Mouse (Mus musculus) midbrain, embryonic 14.5 days (tissue): ENCODE data around the gene Raly. TPM values are rescaled to one million over a fixed set of nuclear protein-coding genes. Genes with fewer than 3 reads are reported as not detected.

Experiments used
- ATAC-seq: fragments of 200-750 bp; cut with Nextera tagmentation; 2 replicates; pipeline ENCODE4 v1.8.0; 2017; ENCODE audit warnings: moderate number of reproducible peaks, moderate library complexity; ENCODE audit not compliant: low FRiP score, low TSS enrichment
- DNase-seq: peaks from one replicate; pipeline ENCODE4 v3.0.0-alpha.2; 2015
- H3K27ac ChIP-seq: fragments of 300-500 bp; sonication (generic); replicated peaks from 2 replicates; pipeline ENCODE4 v1.5.1; 2014; ENCODE audit warnings: mild to moderate bottlenecking, low read depth, low read length, moderate library complexity
- H3K27me3 ChIP-seq: fragments of 300-500 bp; sonication (generic); 2 replicates; pipeline ENCODE4 v1.6.1; 2014; ENCODE audit warnings: low read length, control low read depth, mixed read lengths; ENCODE audit not compliant: control insufficient read depth, insufficient read depth
- H3K36me3 ChIP-seq: fragments of 300-500 bp; sonication (generic); 2 replicates; pipeline ENCODE4 v1.6.1; 2014; ENCODE audit warnings: low read length, control low read depth; ENCODE audit not compliant: control insufficient read depth, insufficient read depth
- H3K4me1 ChIP-seq: fragments of 300-500 bp; sonication (generic); 2 replicates; pipeline ENCODE4 v1.6.1; 2014; ENCODE audit warnings: mild to moderate bottlenecking, antibody characterized with exemption, low read length, control low read depth; ENCODE audit not compliant: control insufficient read depth, insufficient read depth
- H3K4me2 ChIP-seq: fragments of 300-500 bp; sonication (generic); 2 replicates; pipeline ENCODE4 v1.6.1; 2014; ENCODE audit warnings: mild to moderate bottlenecking, low read length, moderate library complexity
- H3K4me3 ChIP-seq: fragments of 300-500 bp; sonication (generic); replicated peaks from 2 replicates; pipeline ENCODE4 v1.5.1; 2014; ENCODE audit warnings: low read depth, low read length
- H3K9ac ChIP-seq: fragments of 300-500 bp; sonication (generic); replicated peaks from 2 replicates; pipeline ENCODE4 v1.6.1; 2014; ENCODE audit warnings: mild to moderate bottlenecking, low read length, moderate library complexity
- H3K9me3 ChIP-seq: fragments of 300-500 bp; sonication (generic); 2 replicates; pipeline ENCODE4 v1.6.1; 2016; ENCODE audit warnings: low read length, control low read depth, mixed read lengths; ENCODE audit not compliant: control insufficient read depth
- WGBS: fragments of 180-500 bp; shearing (Covaris S2); extraction: QIAGEN DNeasy Blood & Tissue Kit; methylation state at CpG from one replicate; pipeline ENCODE4 v1.1.7; 2014; 5-methylcytosine and 5-hydroxymethylcytosine counted together
- polyA plus RNA-seq: library from polyadenylated mRNA; unstranded; fragments of >200 nt; fragmentation: Nextera tagmentation; extraction: Ambion mirVana; gene quantifications from 2 replicates; pipeline ENCODE4 v1.2.1, GENCODE M21; 2014

The Raly gene
- polyA plus RNA-seq, 1 experiment from 2014 or later, result 58.3 TPM

DNA sequence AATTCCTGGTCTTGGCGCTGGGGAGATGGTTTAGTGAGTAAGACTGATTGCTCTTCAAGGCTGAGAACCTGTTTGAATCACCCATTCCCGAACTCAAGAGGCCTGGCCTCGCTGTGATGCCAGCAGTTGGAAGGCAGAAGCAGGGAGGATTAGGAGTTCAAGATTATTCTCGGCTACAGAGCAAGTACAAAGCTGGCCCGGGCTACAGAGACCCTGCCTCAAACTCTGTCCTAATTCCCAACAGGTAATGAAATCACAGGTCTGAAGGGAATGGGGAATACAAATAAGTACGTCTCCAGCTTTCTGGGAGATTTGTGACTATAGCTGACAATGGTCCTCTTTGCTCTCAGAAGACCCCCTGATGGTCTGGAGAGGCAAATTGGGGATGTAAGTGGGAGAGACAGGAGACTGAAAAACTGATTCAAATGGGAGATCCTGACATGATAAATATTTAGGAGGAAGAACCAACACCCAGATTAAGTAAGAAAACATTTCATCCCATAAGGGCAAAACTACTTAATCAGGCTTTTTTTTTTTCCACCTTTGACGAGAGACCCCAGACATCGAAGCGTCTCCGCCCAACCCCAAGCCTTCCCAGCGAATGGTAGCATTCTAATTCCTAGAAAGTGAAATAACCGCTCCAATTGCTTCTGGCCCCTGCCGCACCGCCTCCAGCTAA lies 780 bp upstream of the Raly start:
- ATAC-seq, result no peak
- DNase-seq, result no peak
- WGBS, result 6% methylated on average over 14 of the region's 14 CpGs
- peak overlapping the region; percentile 98 for H3K4me3 ChIP-seq
- H3K9ac ChIP-seq, result peak overlapping the region; percentile 88; the same call in 1 of the 2 replicates
- no peaks in the 10 kb centered on the region for H3K27me3 ChIP-seq
- no peaks in the 10 kb centered on the region for H3K9me3 ChIP-seq
- no peaks in the 10 kb centered on the region for H3K36me3 ChIP-seq
- H3K4me2 ChIP-seq, result peak overlapping the region; percentile 69
- peaks cover 38% of the 10 kb centered on the region for H3K4me1 ChIP-seq
- H3K27ac ChIP-seq, result peak overlapping the region; percentile 99

DNA sequence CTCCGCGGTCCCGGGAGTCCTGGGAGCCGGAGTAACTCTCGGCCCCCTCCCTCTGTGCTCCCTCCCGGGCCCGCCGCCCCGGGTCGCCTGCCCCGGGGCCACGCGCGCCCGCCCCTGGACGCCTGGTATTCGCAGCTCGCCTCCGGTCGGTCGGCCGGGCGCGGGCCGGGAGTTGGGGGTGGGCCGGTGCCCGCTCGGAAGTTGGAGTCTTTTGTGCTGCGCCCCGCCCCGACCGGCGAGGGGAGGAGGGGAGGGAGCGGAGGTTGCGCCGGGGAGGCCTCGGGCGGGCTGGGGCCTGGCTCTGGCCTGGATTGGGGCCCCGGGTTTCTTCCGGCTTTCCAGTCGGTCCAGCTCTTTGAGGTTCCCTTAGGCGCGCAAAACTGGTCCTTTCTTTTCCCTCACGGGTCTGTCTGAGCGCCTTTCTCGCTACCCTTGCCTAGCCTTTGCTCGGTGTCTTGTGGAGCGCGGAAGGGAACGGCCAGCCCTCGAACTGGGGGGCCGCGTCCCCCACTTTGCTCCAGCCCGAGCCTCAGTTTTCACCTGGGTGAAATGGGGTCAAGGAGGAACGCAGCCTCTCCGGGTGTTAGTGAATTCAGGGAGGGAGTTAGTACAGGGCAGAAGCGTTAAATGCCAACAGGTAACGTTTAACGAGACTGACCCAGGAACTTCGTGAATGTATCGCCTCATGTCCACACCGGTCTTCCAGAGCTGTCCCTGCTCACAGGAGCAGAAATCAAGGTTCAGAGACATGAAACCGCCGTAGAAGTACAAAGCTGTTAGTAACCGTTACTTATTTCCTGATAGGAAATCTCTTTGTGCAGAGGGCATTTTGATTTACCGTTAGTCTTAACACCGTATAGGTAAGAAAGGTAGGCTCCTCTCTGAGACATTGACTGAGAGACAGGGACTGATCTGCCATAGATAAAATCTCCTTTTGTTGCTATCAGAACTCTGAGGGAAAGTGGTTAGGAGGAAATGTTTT lies 1.1 kb downstream of the Raly start:
- Histone ChIP-seq H3K9ac (peak overlapping the region; percentile 88), H3K4me1 (peaks cover 28% of the 10 kb centered on the region), H3K9me3 (no peaks in the 10 kb centered on the region), H3K4me2 (peak overlapping the region; percentile 69), H3K36me3 (no peaks in the 10 kb centered on the region), H3K27me3 (no peaks in the 10 kb centered on the region), H3K27ac (peak overlapping the region; percentile 99), H3K4me3 (peak overlapping the region; percentile 98)
- WGBS, result under 1% methylated on average over 64 of the region's 67 CpGs
- DNase-seq (peak; percentile 76), ATAC-seq (peak; percentile 10)

DNA sequence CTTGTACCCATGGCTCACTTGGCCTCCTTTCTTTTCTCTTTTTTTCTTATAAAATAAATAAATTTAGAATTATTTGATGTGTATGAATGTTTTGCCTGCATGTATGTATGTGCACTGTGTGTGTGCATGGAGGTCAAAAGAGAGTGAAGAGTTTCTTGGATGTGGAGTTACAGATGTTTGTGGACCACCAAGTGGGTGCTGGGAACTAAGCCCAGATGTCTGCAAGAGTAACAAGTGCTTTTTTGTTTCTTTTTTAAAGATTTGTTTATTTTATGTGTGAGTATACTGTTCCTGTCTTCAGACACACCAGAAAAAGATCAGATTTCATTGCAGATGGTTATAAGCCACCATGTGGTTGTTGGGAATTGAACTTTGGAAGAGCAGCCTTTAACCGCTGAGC lies 12.5 kb downstream of the Raly start:
- H3K9ac ChIP-seq, result no peak overlapping the region
- no peak for ATAC-seq

DNA sequence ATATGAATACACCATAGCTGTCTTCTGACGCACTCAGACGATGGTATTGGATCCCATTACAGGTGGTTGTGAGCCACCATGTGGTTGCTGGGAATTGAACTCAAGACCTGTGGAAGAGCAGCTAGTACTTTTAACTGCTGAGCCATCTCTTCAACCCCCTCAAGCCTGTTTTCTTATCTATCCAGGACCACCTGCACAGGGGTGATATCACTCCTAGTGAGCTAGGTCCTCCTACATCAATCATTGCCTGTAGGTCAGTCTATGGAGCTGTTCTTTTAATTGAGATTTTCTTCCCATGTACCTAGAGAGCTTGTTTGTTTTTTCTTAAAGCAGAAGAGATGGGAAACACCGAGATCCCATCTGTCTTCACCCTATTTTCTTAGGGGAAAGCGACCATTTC lies 12.9 kb downstream of the Raly start:
- Histone ChIP-seq H3K4me1 (no peaks in the 10 kb centered on the region), H3K27me3 (no peaks in the 10 kb centered on the region), H3K9me3 (no peaks in the 10 kb centered on the region), H3K4me2 (no peak overlapping the region), H3K9ac (no peak overlapping the region), H3K27ac (no peak overlapping the region), H3K36me3 (no peaks in the 10 kb centered on the region), H3K4me3 (no peak overlapping the region)
- ATAC-seq (no peak), DNase-seq (no peak)
- 79% methylated on average over 4 of the region's 4 CpGs for WGBS

More for the DNA sequence above, 12.5 kb downstream of the Raly start:
- no peaks in the 10 kb centered on the region for H3K9me3 ChIP-seq
- H3K4me3 ChIP-seq, result no peak overlapping the region
- 95% methylated on average over 1 of the region's 1 CpGs for WGBS
- no peak for DNase-seq
- H3K27ac ChIP-seq, result no peak overlapping the region
- H3K36me3 ChIP-seq, result no peaks in the 10 kb centered on the region
- no peaks in the 10 kb centered on the region for H3K27me3 ChIP-seq
- no peak overlapping the region for H3K4me2 ChIP-seq
- no peaks in the 10 kb centered on the region for H3K4me1 ChIP-seq

DNA sequence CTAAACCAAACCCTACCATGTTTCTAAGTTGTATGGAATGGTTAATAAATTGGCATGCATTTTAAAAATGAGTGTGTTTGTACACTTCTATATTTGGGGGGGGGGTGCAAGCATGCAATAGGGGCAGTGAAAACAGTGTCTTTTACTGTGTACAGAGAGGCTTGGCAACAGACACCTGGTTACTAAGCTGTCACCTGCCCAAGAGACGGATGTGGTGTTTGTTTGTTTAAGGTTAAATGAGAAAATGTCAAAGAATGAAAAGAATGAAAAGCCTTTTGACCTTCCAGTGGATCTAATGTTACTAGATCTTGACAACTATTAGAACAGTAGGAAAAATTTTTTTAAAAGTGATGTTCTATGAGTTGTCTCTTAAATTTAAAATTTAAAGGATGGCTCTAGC lies 16.8 kb downstream of the Raly start:
- WGBS, result 68% methylated on average over 1 of the region's 1 CpGs
- Histone ChIP-seq H3K9ac (no peak overlapping the region), H3K36me3 (no peaks in the 10 kb centered on the region), H3K9me3 (no peaks in the 10 kb centered on the region), H3K4me1 (no peaks in the 10 kb centered on the region), H3K4me2 (no peak overlapping the region), H3K4me3 (no peak overlapping the region), H3K27ac (no peak overlapping the region), H3K27me3 (no peaks in the 10 kb centered on the region)
- ATAC-seq, result no peak
- DNase-seq, result no peak

DNA sequence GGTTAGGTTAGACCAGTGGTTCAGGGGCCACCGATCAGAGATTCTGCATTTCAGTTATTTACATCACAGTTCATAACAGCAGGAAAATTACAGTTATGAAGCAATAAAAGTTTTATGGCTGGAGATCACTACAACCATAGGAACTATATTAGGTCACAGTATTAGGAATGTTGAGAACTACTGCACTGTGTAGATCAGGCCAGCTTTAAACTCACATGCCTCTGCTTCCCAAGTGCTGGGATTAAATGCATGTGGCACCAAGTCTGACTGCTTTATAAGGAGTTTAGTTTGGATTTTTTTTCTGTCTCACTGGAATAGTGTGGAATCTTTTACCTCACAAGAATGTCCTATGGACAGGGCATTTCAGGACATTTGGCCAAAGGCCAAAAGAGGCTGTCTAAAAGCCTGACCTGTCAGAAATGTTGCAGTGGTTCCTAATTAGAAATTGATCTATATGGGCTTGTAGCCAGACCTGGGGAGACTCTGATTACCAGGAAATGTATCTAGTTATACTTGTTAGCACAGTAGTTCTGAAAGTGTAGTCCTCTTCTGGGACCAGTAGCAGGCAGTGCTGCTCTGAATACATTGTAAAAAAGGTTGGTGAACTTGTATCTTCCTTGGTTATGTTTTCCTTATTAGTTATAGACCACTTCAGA lies 18.3 kb downstream of the Raly start:
- Histone ChIP-seq H3K4me2 (no peak overlapping the region), H3K36me3 (no peaks in the 10 kb centered on the region), H3K4me3 (no peak overlapping the region), H3K27ac (no peak overlapping the region), H3K4me1 (no peaks in the 10 kb centered on the region), H3K9ac (no peak overlapping the region), H3K9me3 (no peaks in the 10 kb centered on the region), H3K27me3 (no peaks in the 10 kb centered on the region)
- DNase-seq (no peak), ATAC-seq (no peak)
- WGBS, result 100% methylated on average over 1 of the region's 1 CpGs

DNA sequence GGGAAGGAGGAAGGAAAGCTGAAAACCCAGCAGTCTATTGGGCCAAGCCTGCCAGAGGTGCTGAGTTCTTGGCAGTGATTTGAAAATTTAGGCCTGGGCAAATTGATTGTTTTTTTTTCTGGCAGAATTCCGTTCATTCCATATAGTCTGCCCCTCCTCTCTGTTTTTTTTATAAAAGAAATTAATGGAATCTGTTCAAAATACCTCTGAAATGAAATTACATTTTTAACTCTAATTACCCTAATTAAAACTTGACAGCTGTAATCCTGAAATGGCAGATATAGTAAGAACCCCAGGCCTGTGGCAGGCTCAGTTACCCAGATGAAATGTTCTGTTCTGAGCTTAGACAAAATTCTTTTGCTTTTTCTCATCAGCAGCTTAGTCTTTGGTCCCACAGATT lies 19.9 kb downstream of the Raly start:
- Histone ChIP-seq H3K4me1 (no peaks in the 10 kb centered on the region), H3K4me3 (no peak overlapping the region), H3K36me3 (no peaks in the 10 kb centered on the region), H3K9ac (no peak overlapping the region), H3K4me2 (no peak overlapping the region), H3K27me3 (no peaks in the 10 kb centered on the region), H3K27ac (no peak overlapping the region), H3K9me3 (no peaks in the 10 kb centered on the region)
- no peak for DNase-seq
- WGBS, result 81% methylated on average over 1 of the region's 1 CpGs
- no peak for ATAC-seq

DNA sequence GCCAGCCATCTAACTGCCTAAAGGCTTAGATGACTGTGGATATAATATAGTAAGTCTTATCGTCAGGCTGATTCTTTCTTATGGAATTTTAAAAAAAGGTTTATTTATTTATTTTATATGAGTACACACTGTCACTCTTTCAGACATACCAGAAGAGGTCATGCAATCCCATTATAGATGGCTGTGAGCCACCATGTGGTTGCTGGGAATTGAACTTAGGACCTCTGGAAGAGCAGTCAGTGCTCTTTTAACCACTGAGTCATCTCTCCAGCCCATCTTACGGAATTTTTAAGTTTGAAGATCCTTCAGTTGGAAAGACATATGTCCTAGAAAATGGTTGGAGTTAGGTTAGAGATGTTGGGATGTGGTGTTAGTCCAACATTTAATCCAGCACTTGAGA lies 22.5 kb downstream of the Raly start:
- no peaks in the 10 kb centered on the region for H3K27me3 ChIP-seq
- H3K27ac ChIP-seq, result no peak overlapping the region
- H3K9ac ChIP-seq, result no peak overlapping the region
- H3K36me3 ChIP-seq, result no peaks in the 10 kb centered on the region
- WGBS, result 91% methylated on average over 2 of the region's 2 CpGs
- H3K4me1 ChIP-seq, result peaks cover 16% of the 10 kb centered on the region
- no peak overlapping the region for H3K4me2 ChIP-seq
- H3K9me3 ChIP-seq, result no peaks in the 10 kb centered on the region
- DNase-seq, result no peak
- H3K4me3 ChIP-seq, result no peak overlapping the region
- no peak for ATAC-seq
